Mouse (Mus musculus): ENCODE data around the gene Crot. TPM values are rescaled to one million over a fixed set of nuclear protein-coding genes. Genes with fewer than 3 reads are reported as not detected.
"Not testable (repeated sequence)": the region's sequence is repeated elsewhere in the genome, so short reads cannot be mapped to it uniquely, and the experiment has no call there.

The Crot gene
- polyA plus RNA-seq, 1 experiment from 2014 or later, result 21.7 TPM

GRCm38 (mm10) chr5:8943836-8944235 is 53.3 kb downstream of the Crot start:
- Histone ChIP-seq H3K4me3 (ENCODE audit: low read depth, low read length) (no peak overlapping the region), H3K4me2 (ENCODE audit: low read length) (no peak overlapping the region), H3K27ac (ENCODE audit: low read depth, low read length) (no peak overlapping the region), H3K36me3 (ENCODE audit: control insufficient read depth, insufficient read depth, low read length) (no peaks in the 10 kb centered on the region), H3K4me1 (ENCODE audit: control insufficient read depth, insufficient read depth, low read length) (no peaks in the 10 kb centered on the region), H3K27me3 (replicated peaks; ENCODE audit: control insufficient read depth, insufficient read depth, low read length) (no peaks in the 10 kb centered on the region), H3K9me3 (replicated peaks; ENCODE audit: control insufficient read depth, low read length) (no peaks in the 10 kb centered on the region), H3K9ac (ENCODE audit: low read length) (no peak overlapping the region)
- DNase-seq (ENCODE audit: low spot score) (no peak), ATAC-seq (no peak)
- WGBS, result 85% methylated on average over 3 of the region's 3 CpGs

GRCm38 (mm10) chr5:8941266-8941665 is 55.9 kb downstream of the Crot start:
- not testable (repeated sequence) for H3K4me2 ChIP-seq (ENCODE audit: low read length); H3K9me3 ChIP-seq (replicated peaks; ENCODE audit: control insufficient read depth, low read length); H3K9ac ChIP-seq (ENCODE audit: low read length); H3K36me3 ChIP-seq (ENCODE audit: control insufficient read depth, insufficient read depth, low read length); H3K4me3 ChIP-seq (ENCODE audit: low read depth, low read length); H3K27ac ChIP-seq (ENCODE audit: low read depth, low read length); ATAC-seq; H3K27me3 ChIP-seq (replicated peaks; ENCODE audit: control insufficient read depth, insufficient read depth, low read length); H3K4me1 ChIP-seq (ENCODE audit: control insufficient read depth, insufficient read depth, low read length)
- no CpG with 5 or more reads among the region's 1 CpGs for WGBS
- DNase-seq (ENCODE audit: low spot score), result peak; percentile 8

- no peak for DNase-seq (ENCODE audit: low spot score)
- no peak for ATAC-seq
- no peaks in the 10 kb centered on the region for H3K36me3 ChIP-seq (ENCODE audit: control insufficient read depth, insufficient read depth, low read length)
- WGBS, result 87% methylated on average over 7 of the region's 7 CpGs
- no peaks in the 10 kb centered on the region for H3K4me1 ChIP-seq (ENCODE audit: control insufficient read depth, insufficient read depth, low read length)
- no peaks in the 10 kb centered on the region for H3K27me3 ChIP-seq (replicated peaks; ENCODE audit: control insufficient read depth, insufficient read depth, low read length)
- H3K9me3 ChIP-seq (replicated peaks; ENCODE audit: control insufficient read depth, low read length), result no peaks in the 10 kb centered on the region
- no peak overlapping the region for H3K27ac ChIP-seq (ENCODE audit: low read depth, low read length)
- H3K4me2 ChIP-seq (ENCODE audit: low read length), result no peak overlapping the region
- no peak overlapping the region for H3K4me3 ChIP-seq (ENCODE audit: low read depth, low read length)
- H3K9ac ChIP-seq (ENCODE audit: low read length), result no peak overlapping the region
Observed at GRCm38 (mm10) chr5:8937965-8938364, 59.2 kb downstream of the Crot start.

- no peak overlapping the region for H3K9ac ChIP-seq (ENCODE audit: low read length)
- H3K27ac ChIP-seq (ENCODE audit: low read depth, low read length), result no peak overlapping the region
- H3K4me3 ChIP-seq (ENCODE audit: low read depth, low read length), result no peak overlapping the region
- H3K27me3 ChIP-seq (replicated peaks; ENCODE audit: control insufficient read depth, insufficient read depth, low read length), result no peaks in the 10 kb centered on the region
- H3K9me3 ChIP-seq (replicated peaks; ENCODE audit: control insufficient read depth, low read length), result no peaks in the 10 kb centered on the region; the same call in 1 of the 2 replicates
- no peak overlapping the region for H3K4me2 ChIP-seq (ENCODE audit: low read length)
- ATAC-seq, result no peak
- no peak for DNase-seq (ENCODE audit: low spot score)
- H3K4me1 ChIP-seq (ENCODE audit: control insufficient read depth, insufficient read depth, low read length), result no peaks in the 10 kb centered on the region
- 93% methylated on average over 9 of the region's 9 CpGs for WGBS
- no peaks in the 10 kb centered on the region for H3K36me3 ChIP-seq (ENCODE audit: control insufficient read depth, insufficient read depth, low read length)
Observed at GRCm38 (mm10) chr5:8928440-8928839, 68.7 kb downstream of the Crot start.

GRCm38 (mm10) chr5:8917069-8917468 is 80.1 kb downstream of the Crot start:
- H3K9me3 ChIP-seq (replicated peaks; ENCODE audit: control insufficient read depth, low read length), result no peaks in the 10 kb centered on the region
- WGBS, result 86% methylated on average over 6 of the region's 6 CpGs
- H3K27me3 ChIP-seq (replicated peaks; ENCODE audit: control insufficient read depth, insufficient read depth, low read length), result no peaks in the 10 kb centered on the region
- ATAC-seq (no peak), DNase-seq (ENCODE audit: low spot score) (no peak)
- H3K4me1 ChIP-seq (ENCODE audit: control insufficient read depth, insufficient read depth, low read length), result no peaks in the 10 kb centered on the region
- H3K27ac ChIP-seq (ENCODE audit: low read depth, low read length), result no peak overlapping the region
- no peaks in the 10 kb centered on the region for H3K36me3 ChIP-seq (ENCODE audit: control insufficient read depth, insufficient read depth, low read length)
- no peak overlapping the region for H3K4me3 ChIP-seq (ENCODE audit: low read depth, low read length)
- no peak overlapping the region for H3K4me2 ChIP-seq (ENCODE audit: low read length)
- no peak overlapping the region for H3K9ac ChIP-seq (ENCODE audit: low read length)

- no peak for DNase-seq (ENCODE audit: low spot score)
- ATAC-seq, result no peak
- Histone ChIP-seq H3K9me3 (replicated peaks; ENCODE audit: control insufficient read depth, low read length) (no peaks in the 10 kb centered on the region), H3K36me3 (ENCODE audit: control insufficient read depth, insufficient read depth, low read length) (no peaks in the 10 kb centered on the region), H3K27me3 (replicated peaks; ENCODE audit: control insufficient read depth, insufficient read depth, low read length) (no peaks in the 10 kb centered on the region), H3K4me1 (ENCODE audit: control insufficient read depth, insufficient read depth, low read length) (no peaks in the 10 kb centered on the region), H3K4me3 (ENCODE audit: low read depth, low read length) (no peak overlapping the region), H3K4me2 (ENCODE audit: low read length) (no peak overlapping the region), H3K27ac (ENCODE audit: low read depth, low read length) (no peak overlapping the region), H3K9ac (ENCODE audit: low read length) (no peak overlapping the region)
- 91% methylated on average over 2 of the region's 2 CpGs for WGBS
Observed at GRCm38 (mm10) chr5:8916400-8916799, 80.7 kb downstream of the Crot start.

Other genes with a start within 250 kb of the Crot start
- gene Abcb1b, start 199.2 kb downstream of the Crot start, polyA plus RNA-seq (2014; fragmentation: Nextera tagmentation; extraction: Ambion mirVana), result 0.30 and 0.80 TPM in 2 replicates
- gene Abcb4, start 103.6 kb downstream of the Crot start, polyA plus RNA-seq (2014; fragmentation: Nextera tagmentation; extraction: Ambion mirVana), result 0.28 and 0.34 TPM in 2 replicates
- 11.2 and 14.2 TPM in 2 replicates for gene Tmem243, start 103.3 kb upstream of the Crot start, polyA plus RNA-seq (2014; fragmentation: Nextera tagmentation; extraction: Ambion mirVana)
- 68.2 and 70.1 TPM in 2 replicates for gene Dmtf1, start 164.5 kb upstream of the Crot start, polyA plus RNA-seq (2014; fragmentation: Nextera tagmentation; extraction: Ambion mirVana)